Mouse (Mus musculus) MEL (cell line): ENCODE measurements around the gene Nt5dc1. TPM values are rescaled to one million over a fixed set of nuclear protein-coding genes. Genes with fewer than 3 reads are reported as not detected.

Experiments
- DNase-seq: peaks from one replicate; pipeline ENCODE4 v3.0.0; 2011; ENCODE audit warnings: low read depth, low spot score
- H3K27ac ChIP-seq: 2 replicates; pipeline ENCODE4 v1.5.1; 2012; ENCODE audit warnings: low read depth, mild to moderate bottlenecking, control low read depth, low read length, moderate library complexity; ENCODE audit not compliant: control insufficient read depth
- H3K27me3 ChIP-seq, 2 experiments: fragments of 150-350 bp in 1 of 2; sonication (generic) in 1 of 2; 2 replicates each; pipeline ENCODE4 v1.6.1; 2012; ENCODE audit warnings: low read length in 2 of 2, mild to moderate bottlenecking in 2 of 2, improper control_type of control experiment in 1 of 2, moderate library complexity in 1 of 2; ENCODE audit not compliant: insufficient read depth in 2 of 2, control insufficient read depth in 1 of 2
- H3K36me3 ChIP-seq, 2 experiments: 2 replicates each; pipeline ENCODE4 v1.6.1; 2012 to 2014; ENCODE audit warnings: low read length in 2 of 2, improper control_type of control experiment in 1 of 2, inconsistent platforms in 1 of 2, mild to moderate bottlenecking in 1 of 2; ENCODE audit not compliant: insufficient read depth in 2 of 2, control insufficient read depth in 1 of 2
- H3K4me1 ChIP-seq, 2 experiments: fragments of 150-350 bp in 1 of 2; sonication (generic) in 1 of 2; 2 replicates each; pipeline ENCODE4 v1.6.1; 2012; ENCODE audit warnings: low read length in 2 of 2, improper control_type of control experiment in 1 of 2, mild to moderate bottlenecking in 1 of 2; ENCODE audit not compliant: insufficient read depth in 2 of 2, control insufficient read depth in 1 of 2
- H3K4me3 ChIP-seq, 2 experiments: fragments of 150-350 bp in 1 of 2; sonication (generic) in 1 of 2; 2 replicates each; pipeline ENCODE4 v1.5.1; 2012; ENCODE audit warnings: low read depth in 2 of 2, low read length in 2 of 2, mild to moderate bottlenecking in 2 of 2, moderate library complexity in 2 of 2, control low read depth in 1 of 2, improper control_type of control experiment in 1 of 2; ENCODE audit not compliant: control insufficient read depth in 1 of 2, insufficient read depth in 1 of 2
- H3K79me2 ChIP-seq: 2 replicates; pipeline ENCODE4 v1.6.1; 2012; ENCODE audit warnings: mild to moderate bottlenecking, low read length, moderate library complexity; ENCODE audit not compliant: control insufficient read depth, poor library complexity, insufficient read depth
- H3K9ac ChIP-seq: 2 replicates; pipeline ENCODE4 v1.6.1; 2012; ENCODE audit warnings: low read depth, mild to moderate bottlenecking, control low read depth, low read length, moderate library complexity; ENCODE audit not compliant: control insufficient read depth, poor library complexity, severe bottlenecking
- H3K9me3 ChIP-seq: fragments of 150-350 bp; sonication (generic); replicated peaks from 2 replicates; pipeline ENCODE4 v1.6.1; 2012; ENCODE audit warnings: mild to moderate bottlenecking, low read length, improper control_type of control experiment, moderate library complexity; ENCODE audit not compliant: insufficient read depth
- BHLHE40 ChIP-seq: IDR thresholded peaks from 2 replicates; pipeline ENCODE4 v1.6.1; 2012; ENCODE audit warnings: low read depth, mild to moderate bottlenecking, inconsistent platforms, low read length, improper control_type of control experiment, borderline replicate concordance
- CHD1 ChIP-seq: IDR thresholded peaks from 2 replicates; pipeline ENCODE4 v1.6.1; 2012; ENCODE audit warnings: low read depth, mild to moderate bottlenecking, inconsistent platforms, low read length, improper control_type of control experiment
- CHD2 ChIP-seq: IDR thresholded peaks from 2 replicates; pipeline ENCODE4 v1.6.1; 2011; ENCODE audit warnings: low read length, improper control_type of control experiment
- CTCF ChIP-seq, 3 experiments: IDR thresholded peaks in 2 of 3; conservative IDR thresholded peaks in 1 of 3; 2 replicates each; pipeline ENCODE4 v1.5.1; 2011 to 2012; ENCODE audit warnings: low read length in 3 of 3, low read depth in 2 of 3, mild to moderate bottlenecking in 2 of 3, improper control_type of control experiment in 1 of 3, inconsistent platforms in 1 of 3, mixed read lengths in 1 of 3, moderate library complexity in 1 of 3; ENCODE audit not compliant: control insufficient read depth in 1 of 3, insufficient read depth in 1 of 3, poor library complexity in 1 of 3, severe bottlenecking in 1 of 3
- E2F4 ChIP-seq: IDR thresholded peaks from 2 replicates; pipeline ENCODE4 v1.6.1; 2011; ENCODE audit warnings: low read depth, low read length, improper control_type of control experiment, borderline replicate concordance
- ELF1 ChIP-seq: IDR thresholded peaks from 2 replicates; pipeline ENCODE4 v1.6.1; 2014; ENCODE audit warnings: low read depth, mild to moderate bottlenecking, inconsistent platforms, low read length, improper control_type of control experiment, moderate library complexity
- EP300 ChIP-seq, 2 experiments: IDR thresholded peaks; 2 replicates each; pipeline ENCODE4 v1.6.1; 2011; ENCODE audit warnings: improper control_type of control experiment in 2 of 2, low read length in 2 of 2, low read depth in 1 of 2, mild to moderate bottlenecking in 1 of 2
- ETS1 ChIP-seq: IDR thresholded peaks from 2 replicates; pipeline ENCODE4 v1.6.1; 2012; ENCODE audit warnings: low read depth, mild to moderate bottlenecking, inconsistent platforms, low read length, improper control_type of control experiment, moderate library complexity
- GABPA ChIP-seq: IDR thresholded peaks from 2 replicates; pipeline ENCODE4 v1.6.1; 2012; ENCODE audit warnings: low read depth, mild to moderate bottlenecking, inconsistent platforms, low read length, improper control_type of control experiment, moderate library complexity
- GATA1 ChIP-seq: IDR thresholded peaks from 2 replicates; pipeline ENCODE4 v1.6.1; 2011; ENCODE audit warnings: low read depth, low read length, improper control_type of control experiment
- HCFC1 ChIP-seq: IDR thresholded peaks from 2 replicates; pipeline ENCODE4 v1.6.1; 2012; ENCODE audit warnings: low read depth, mild to moderate bottlenecking, inconsistent platforms, low read length, improper control_type of control experiment, moderate library complexity
- JUND ChIP-seq: IDR thresholded peaks from 2 replicates; pipeline ENCODE4 v1.6.1; 2011; ENCODE audit warnings: low read depth, mild to moderate bottlenecking, improper control_type of control experiment, low read length
- KAT2A ChIP-seq: conservative IDR thresholded peaks from 2 replicates; pipeline ENCODE4 v1.6.1; 2012; ENCODE audit warnings: low read depth, low read length, improper control_type of control experiment, inconsistent platforms
- MAFK ChIP-seq: IDR thresholded peaks from 2 replicates; pipeline ENCODE4 v1.6.1; 2011; ENCODE audit warnings: low read depth, mild to moderate bottlenecking, low read length, improper control_type of control experiment, borderline replicate concordance
- MAX ChIP-seq: IDR thresholded peaks from 2 replicates; pipeline ENCODE4 v1.6.1; 2011; ENCODE audit warnings: low read length, improper control_type of control experiment
- MAZ ChIP-seq: IDR thresholded peaks from 2 replicates; pipeline ENCODE4 v1.6.1; 2012; ENCODE audit warnings: low read depth, mild to moderate bottlenecking, inconsistent platforms, low read length, improper control_type of control experiment
- MEF2A ChIP-seq: IDR thresholded peaks from 2 replicates; pipeline ENCODE4 v1.6.1; 2014; ENCODE audit warnings: low read depth, mild to moderate bottlenecking, inconsistent platforms, low read length, improper control_type of control experiment; ENCODE audit not compliant: poor library complexity, insufficient replicate concordance, severe bottlenecking; ENCODE audit errors: extremely low read depth
- MXI1 ChIP-seq: IDR thresholded peaks from 2 replicates; pipeline ENCODE4 v1.6.1; 2011; ENCODE audit warnings: mild to moderate bottlenecking, low read depth, low read length, improper control_type of control experiment
- MYB ChIP-seq: IDR thresholded peaks from 2 replicates; pipeline ENCODE4 v1.6.1; 2011; ENCODE audit warnings: mild to moderate bottlenecking, low read depth, low read length, improper control_type of control experiment
- MYC ChIP-seq: IDR thresholded peaks from 2 replicates; pipeline ENCODE4 v1.6.1; 2011; ENCODE audit warnings: low read depth, mild to moderate bottlenecking, low read length, improper control_type of control experiment, moderate library complexity
- NELFE ChIP-seq: IDR thresholded peaks from 2 replicates; pipeline ENCODE4 v1.6.1; 2011; ENCODE audit warnings: low read depth, low read length, improper control_type of control experiment
- NRF1 ChIP-seq: IDR thresholded peaks from 2 replicates; pipeline ENCODE4 v1.6.1; 2014; ENCODE audit warnings: low read depth, mild to moderate bottlenecking, inconsistent platforms, low read length, improper control_type of control experiment, moderate library complexity; ENCODE audit not compliant: poor library complexity, insufficient read depth, severe bottlenecking
- POLR2A ChIP-seq, 2 experiments: IDR thresholded peaks; 2 replicates each; pipeline ENCODE4 v1.6.1; 2011 to 2012; ENCODE audit warnings: low read length in 2 of 2, mild to moderate bottlenecking in 2 of 2, control low read depth in 1 of 2, improper control_type of control experiment in 1 of 2, low read depth in 1 of 2, moderate library complexity in 1 of 2; ENCODE audit not compliant: control insufficient read depth in 1 of 2, insufficient read depth in 1 of 2, poor library complexity in 1 of 2
- POLR2AphosphoS2 ChIP-seq: IDR thresholded peaks from 2 replicates; pipeline ENCODE4 v1.6.1; 2011; ENCODE audit warnings: low read length, improper control_type of control experiment
- RAD21 ChIP-seq: IDR thresholded peaks from 2 replicates; pipeline ENCODE4 v1.6.1; 2011; ENCODE audit warnings: mild to moderate bottlenecking, low read depth, low read length, improper control_type of control experiment
- RCOR1 ChIP-seq: IDR thresholded peaks from 2 replicates; pipeline ENCODE4 v1.6.1; 2012; ENCODE audit warnings: low read depth, mild to moderate bottlenecking, inconsistent platforms, low read length, improper control_type of control experiment
- SIN3A ChIP-seq: IDR thresholded peaks from 2 replicates; pipeline ENCODE4 v1.6.1; 2012; ENCODE audit warnings: low read length, improper control_type of control experiment, inconsistent platforms
- SMC3 ChIP-seq: IDR thresholded peaks from 2 replicates; pipeline ENCODE4 v1.6.1; 2011; ENCODE audit warnings: low read depth, low read length, improper control_type of control experiment
- TAL1 ChIP-seq: IDR thresholded peaks from 2 replicates; pipeline ENCODE4 v1.6.1; 2012; ENCODE audit warnings: mild to moderate bottlenecking, inconsistent platforms, low read length, moderate library complexity, mixed read lengths
- TBP ChIP-seq: IDR thresholded peaks from 2 replicates; pipeline ENCODE4 v1.8.0; 2011; ENCODE audit warnings: low read depth, low read length, improper control_type of control experiment
- TCF12 ChIP-seq: IDR thresholded peaks from 2 replicates; pipeline ENCODE4 v1.6.1; 2014; ENCODE audit warnings: low read depth, mild to moderate bottlenecking, inconsistent platforms, low read length, improper control_type of control experiment, moderate library complexity
- UBTF ChIP-seq: IDR thresholded peaks from 2 replicates; pipeline ENCODE4 v1.6.1; 2012; ENCODE audit warnings: low read depth, mild to moderate bottlenecking, inconsistent platforms, low read length, improper control_type of control experiment, moderate library complexity, borderline replicate concordance; ENCODE audit not compliant: insufficient read depth
- USF1 ChIP-seq: IDR thresholded peaks from 2 replicates; pipeline ENCODE4 v1.6.1; 2014; ENCODE audit warnings: low read depth, mild to moderate bottlenecking, inconsistent platforms, low read length, improper control_type of control experiment, moderate library complexity
- USF2 ChIP-seq, 2 experiments: IDR thresholded peaks; 2 replicates each; pipeline ENCODE4 v1.6.1; 2011 to 2012; ENCODE audit warnings: improper control_type of control experiment in 2 of 2, low read length in 2 of 2, borderline replicate concordance in 1 of 2, inconsistent platforms in 1 of 2, low read depth in 1 of 2, mild to moderate bottlenecking in 1 of 2; ENCODE audit not compliant: insufficient read depth in 1 of 2
- ZC3H11A ChIP-seq: IDR thresholded peaks from 2 replicates; pipeline ENCODE4 v1.6.1; 2012; ENCODE audit warnings: low read depth, mild to moderate bottlenecking, inconsistent platforms, low read length, improper control_type of control experiment
- ZKSCAN1 ChIP-seq: IDR thresholded peaks from 2 replicates; pipeline ENCODE4 v1.6.1; 2012; ENCODE audit warnings: low read depth, mild to moderate bottlenecking, inconsistent platforms, low read length, improper control_type of control experiment, moderate library complexity
- ZMIZ1 ChIP-seq: IDR thresholded peaks from 2 replicates; pipeline ENCODE4 v1.6.1; 2012; ENCODE audit warnings: low read depth, mild to moderate bottlenecking, inconsistent platforms, low read length, improper control_type of control experiment, moderate library complexity
- ZNF384 ChIP-seq: IDR thresholded peaks from 2 replicates; pipeline ENCODE4 v1.6.1; 2012; ENCODE audit warnings: low read depth, mild to moderate bottlenecking, inconsistent platforms, low read length, improper control_type of control experiment
- polyA plus RNA-seq, 2 experiments: library from polyadenylated mRNA; stranded (reverse) in 1 of 2; unstranded in 1 of 2; fragments of >175 nt in 1 of 2; fragments of >200 nt in 1 of 2; gene quantifications; 2 replicates each; pipeline versions ENCODE4 v1.2.1 to v1.2.4; 2012; ENCODE audit warnings: low replicate concordance in 2 of 2, low read depth in 1 of 2; ENCODE audit not compliant: insufficient read length in 2 of 2, insufficient read depth in 1 of 2, missing spikeins in 1 of 2
- total RNA-seq: library from RNA; depleted of rRNA; stranded (reverse); fragments of 300-350 nt; gene quantifications from 2 replicates; pipeline ENCODE4 v1.2.3, GENCODE M21; 2012

Gene Nt5dc1
- total and polyA plus RNA-seq, 3 experiments, result 8.9 to 11.5 TPM; not detected in 1

DNA sequence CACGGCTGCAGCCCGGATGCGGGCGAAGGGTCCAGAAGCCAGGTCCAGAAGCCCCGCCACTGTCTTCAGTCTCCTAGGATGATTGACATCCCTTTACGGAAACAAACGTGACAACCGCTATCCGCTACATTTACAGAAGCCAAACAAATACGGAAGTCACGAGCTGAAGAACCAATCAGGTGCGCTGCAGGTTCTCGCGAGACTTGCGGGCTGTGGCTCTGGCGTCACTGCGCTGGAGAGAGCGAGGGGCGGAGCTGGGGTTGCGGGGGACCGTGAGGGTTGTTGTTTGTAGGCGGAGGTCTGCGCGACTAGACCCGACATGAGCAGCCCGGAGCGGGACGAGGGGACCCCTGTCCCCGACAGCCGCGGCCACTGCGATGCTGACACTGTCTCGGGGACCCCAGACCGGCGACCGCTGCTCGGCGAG lies 136.4 kb downstream of the Nt5dc1 start, which contains the start of gene Tspyl1:
Tspyl1 (plus strand) TSS at position 229 of the 427 bp plus-strand sequence.
- peaks cover 0 to 15% of the 10 kb centered on the region in 2 experiments; a peak in 2 of 4 replicates for H3K36me3 ChIP-seq
- H3K9me3 ChIP-seq, result no peaks in the 10 kb centered on the region
- peak within 1 kb of the TSS; percentile 85 for H3K9ac ChIP-seq
- H3K27ac ChIP-seq, result peak within 1 kb of the TSS; percentile 76
- peak; percentile 98 for DNase-seq
- H3K27me3 ChIP-seq, result no peaks in the 10 kb centered on the region
- H3K4me1 ChIP-seq, result peaks cover 2 to 4% of the 10 kb centered on the region in 2 experiments; a peak in 2 of 4 replicates
- H3K79me2 ChIP-seq, result peaks cover 23% of the 10 kb centered on the region
- H3K4me3 ChIP-seq, result peak within 1 kb of the TSS; percentile 83 to 85
- TF ChIP-seq NELFE, result peak; percentile 64
- peak; percentile 74 to 77 for TF ChIP-seq POLR2A (IDR thresholded peaks at IDR 0.05; ENCODE audit: control insufficient read depth in 1 of 2, insufficient read depth in 1 of 2, low read depth in 1 of 2, low read length in 2 of 2, poor library complexity in 1 of 2)
- peak; percentile 65; the same call in 1 of the 2 replicates for TF ChIP-seq ZMIZ1
- no peak for TF ChIP-seq UBTF
- TF ChIP-seq SIN3A, result peak; percentile 93
- no peak for TF ChIP-seq MYB
- no peak for TF ChIP-seq TAL1
- no peak for TF ChIP-seq JUND
- TF ChIP-seq CHD2, result peak; percentile 99
- TF ChIP-seq CHD1, result no peak
- TF ChIP-seq NRF1, result no peak
- TF ChIP-seq RCOR1, result no peak
- peak; percentile 94 for TF ChIP-seq BHLHE40
- peak; percentile 98 for TF ChIP-seq ELF1
- TF ChIP-seq GATA1, result no peak
- TF ChIP-seq USF1, result peak; percentile 79
- TF ChIP-seq MEF2A, result no peak
- TF ChIP-seq ZC3H11A, result no peak
- TF ChIP-seq ZNF384, result no peak
- no peak; the same call in 1 of the 2 replicates for TF ChIP-seq KAT2A
- peak; percentile 90 for TF ChIP-seq HCFC1
- no peak for TF ChIP-seq E2F4
- TF ChIP-seq MAFK, result no peak
- no peak for TF ChIP-seq MAX
- TF ChIP-seq ZKSCAN1, result no peak
- peak; percentile 64; the same call in 1 of the 2 replicates for TF ChIP-seq POLR2AphosphoS2
- no peak for TF ChIP-seq CTCF (IDR thresholded peaks at IDR 0.05 in 2 of 3, conservative IDR thresholded peaks at IDR 0.05 in 1 of 3; ENCODE audit: control insufficient read depth in 1 of 3, insufficient read depth in 1 of 3, low read depth in 2 of 3, low read length in 3 of 3, poor library complexity in 1 of 3, severe bottlenecking in 1 of 3)
- TF ChIP-seq EP300 (IDR thresholded peaks at IDR 0.05; ENCODE audit: low read depth in 1 of 2, low read length in 2 of 2), result no peak
- TF ChIP-seq SMC3, result no peak
- peak; percentile 32; the same call in 1 of the 2 replicates for TF ChIP-seq TCF12
- TF ChIP-seq ETS1, result peak; percentile 48; the same call in 1 of the 2 replicates
- no peak for TF ChIP-seq USF2 (IDR thresholded peaks at IDR 0.05; ENCODE audit: borderline replicate concordance in 1 of 2, insufficient read depth in 1 of 2, low read depth in 1 of 2, low read length in 2 of 2)
- peak; percentile 66; the same call in 1 of the 2 replicates for TF ChIP-seq MXI1
- no peak for TF ChIP-seq MYC
- TF ChIP-seq GABPA, result no peak
- no peak for TF ChIP-seq RAD21
- no peak for TF ChIP-seq MAZ
- peak; percentile 76 for TF ChIP-seq TBP
